Mouse (Mus musculus) liver, adult 2 months (tissue): ENCODE results near the gene Srd5a3. TPM values are rescaled to one million over a fixed set of nuclear protein-coding genes. Genes with fewer than 3 reads are reported as not detected.

Source experiments
- DNase-seq: peaks from one replicate; pipeline ENCODE4 v3.0.0-alpha.2; 2011; ENCODE audit warnings: low read depth, low spot score; ENCODE audit errors: extremely low read depth
- H3K27ac ChIP-seq: fragments of 200-500 bp; replicated peaks from 2 replicates; pipeline ENCODE4 v1.5.1; 2012; ENCODE audit warnings: low read depth, mild to moderate bottlenecking, control low read depth, inconsistent platforms, low read length; ENCODE audit not compliant: insufficient read depth
- H3K27me3 ChIP-seq: fragments of 200-500 bp; 2 replicates; pipeline ENCODE4 v1.6.1; 2012; ENCODE audit warnings: mild to moderate bottlenecking, moderate library complexity, low read length, inconsistent platforms; ENCODE audit not compliant: control insufficient read depth, insufficient read depth
- H3K36me3 ChIP-seq: fragments of 200-500 bp; 2 replicates; pipeline ENCODE4 v1.6.1; 2012; ENCODE audit warnings: low read length, inconsistent platforms; ENCODE audit not compliant: control insufficient read depth, insufficient read depth
- H3K4me1 ChIP-seq: fragments of 200-500 bp; 2 replicates; pipeline ENCODE4 v1.6.1; 2011; ENCODE audit warnings: low read length; ENCODE audit not compliant: control insufficient read depth, insufficient read depth
- H3K4me3 ChIP-seq: fragments of 200-500 bp; 2 replicates; pipeline ENCODE4 v1.5.1; 2011; ENCODE audit warnings: low read depth, mild to moderate bottlenecking, control low read depth, low read length, moderate library complexity; ENCODE audit not compliant: insufficient read depth
- H3K79me2 ChIP-seq: fragments of 200-500 bp; 2 replicates; pipeline ENCODE4 v1.6.1; 2012; ENCODE audit warnings: inconsistent platforms, mild to moderate bottlenecking, low read length, moderate library complexity; ENCODE audit not compliant: control insufficient read depth, insufficient read depth
- H3K9ac ChIP-seq: fragments of 200-500 bp; 2 replicates; pipeline ENCODE4 v1.6.1; 2012; ENCODE audit warnings: low read depth, mild to moderate bottlenecking, control low read depth, inconsistent platforms, low read length
- CTCF ChIP-seq: fragments of 200-500 bp; IDR thresholded peaks from 2 replicates; pipeline ENCODE4 v1.5.1; 2011; ENCODE audit warnings: low read depth, low read length, control low read depth
- POLR2A ChIP-seq: fragments of 200-500 bp; IDR thresholded peaks from 2 replicates; pipeline ENCODE4 v1.6.1; 2011; ENCODE audit warnings: low read length, control low read depth; ENCODE audit not compliant: insufficient read depth; ENCODE audit errors: extremely low read depth
- WGBS: fragments of 180-500 bp; shearing (Covaris S2); methylation state at CpG from one replicate; pipeline ENCODE4 v1.1.7; 2018; 5-methylcytosine and 5-hydroxymethylcytosine counted together
- polyA plus RNA-seq: library from polyadenylated mRNA; depleted of rRNA; stranded (reverse); fragments of >200 nt; gene quantifications from 2 replicates; pipeline ENCODE4 v1.2.3, GENCODE M21; 2012
- total RNA-seq: library from RNA; depleted of rRNA; stranded (reverse); fragments of >200 nt; gene quantifications from 2 replicates; pipeline ENCODE4 v1.2.3, GENCODE M21; 2014

Gene Srd5a3
- total and polyA plus RNA-seq, 2 experiments: 7.8 to 42.4 TPM

GRCm38 (mm10) chr5:76164827-76165226 is 24.8 kb downstream of the Srd5a3 start:
- H3K79me2 ChIP-seq: no peaks in the 10 kb centered on the region
- no peaks in the 10 kb centered on the region for H3K36me3 ChIP-seq
- DNase-seq: no peak
- H3K4me3 ChIP-seq: no peak overlapping the region
- WGBS: 89% methylated on average over 7 of the region's 7 CpGs
- no peak overlapping the region for H3K27ac ChIP-seq
- H3K9ac ChIP-seq: no peak overlapping the region
- no peaks in the 10 kb centered on the region for H3K4me1 ChIP-seq
- H3K27me3 ChIP-seq: no peaks in the 10 kb centered on the region
- TF ChIP-seq POLR2A (no peak), CTCF (no peak)

GRCm38 (mm10) chr5:76170522-76170921 is 30.5 kb downstream of the Srd5a3 start:
- Histone ChIP-seq H3K27ac (no peak overlapping the region), H3K9ac (no peak overlapping the region), H3K4me3 (no peak overlapping the region), H3K27me3 (no peaks in the 10 kb centered on the region), H3K79me2 (no peaks in the 10 kb centered on the region), H3K36me3 (no peaks in the 10 kb centered on the region), H3K4me1 (no peaks in the 10 kb centered on the region)
- no peak for TF ChIP-seq POLR2A
- TF ChIP-seq CTCF: no peak
- no peak for DNase-seq
- WGBS: 78% methylated on average over 4 of the region's 4 CpGs

DNA sequence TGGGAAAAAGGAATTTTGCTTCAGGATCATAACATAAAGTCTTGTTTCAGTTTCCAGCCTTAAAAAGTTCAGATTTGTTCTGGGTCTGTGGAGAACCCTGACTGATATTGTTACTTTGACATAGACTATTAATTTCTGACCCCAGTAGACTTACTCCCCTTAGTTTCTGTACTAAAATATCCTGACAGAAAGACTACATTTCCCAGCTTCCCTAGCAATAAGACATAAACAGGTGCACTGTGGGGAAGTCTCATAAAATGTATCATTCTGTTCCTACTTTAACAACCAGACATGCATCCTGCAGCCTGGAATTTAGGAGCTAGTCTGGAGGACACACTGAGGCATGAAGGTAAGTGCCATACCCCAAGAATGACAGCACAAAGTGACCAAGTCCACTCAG is 31.0 kb downstream of the Srd5a3 start:
- TF ChIP-seq CTCF (no peak), POLR2A (no peak)
- Histone ChIP-seq H3K27ac (no peak overlapping the region), H3K36me3 (no peaks in the 10 kb centered on the region), H3K4me1 (no peaks in the 10 kb centered on the region), H3K4me3 (no peak overlapping the region), H3K27me3 (no peaks in the 10 kb centered on the region), H3K79me2 (no peaks in the 10 kb centered on the region), H3K9ac (no peak overlapping the region)
- no peak for DNase-seq

DNA sequence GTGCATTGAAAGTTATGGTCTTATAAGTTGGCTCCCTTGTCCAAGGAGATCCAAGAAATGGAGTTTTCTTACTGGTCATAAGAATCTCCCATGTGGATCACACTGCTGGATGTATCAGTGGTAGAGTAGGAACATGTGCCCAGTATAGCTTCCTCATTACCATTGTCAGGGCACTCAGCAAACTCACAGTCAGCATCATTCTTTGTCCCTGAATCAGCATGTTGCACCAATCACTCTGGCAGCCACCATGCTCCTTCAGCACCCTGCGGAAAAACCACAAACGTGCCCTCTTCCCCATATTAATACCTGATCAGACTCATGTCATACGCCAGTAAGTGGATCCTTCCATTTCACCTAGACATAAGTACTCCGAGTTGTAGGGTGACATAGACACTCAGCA is 35.0 kb downstream of the Srd5a3 start:
- no peaks in the 10 kb centered on the region for H3K27me3 ChIP-seq
- no peak for DNase-seq
- WGBS: 86% methylated on average over 4 of the region's 4 CpGs

GRCm38 (mm10) chr5:76176411-76176810 is 36.3 kb downstream of the Srd5a3 start:
- Histone ChIP-seq H3K36me3 (no peaks in the 10 kb centered on the region), H3K4me1 (no peaks in the 10 kb centered on the region), H3K4me3 (no peak overlapping the region), H3K27me3 (no peaks in the 10 kb centered on the region), H3K9ac (no peak overlapping the region), H3K79me2 (no peaks in the 10 kb centered on the region), H3K27ac (no peak overlapping the region)
- TF ChIP-seq CTCF: no peak
- no peak for TF ChIP-seq POLR2A
- WGBS: 42% methylated on average over 3 of the region's 3 CpGs
- DNase-seq: no peak

More for the DNA sequence above, 35.0 kb downstream of the Srd5a3 start:
- Histone ChIP-seq H3K9ac (no peak overlapping the region), H3K36me3 (no peaks in the 10 kb centered on the region), H3K27ac (no peak overlapping the region), H3K4me1 (no peaks in the 10 kb centered on the region), H3K79me2 (no peaks in the 10 kb centered on the region), H3K4me3 (no peak overlapping the region)
- TF ChIP-seq CTCF (no peak), POLR2A (no peak)

- no peaks in the 10 kb centered on the region for H3K27me3 ChIP-seq
- no peaks in the 10 kb centered on the region for H3K79me2 ChIP-seq
Observed at GRCm38 (mm10) chr5:76176841-76177240, 36.8 kb downstream of the Srd5a3 start.

More at GRCm38 (mm10) chr5:76176841-76177240, 36.8 kb downstream of the Srd5a3 start:
- no peak for DNase-seq
- H3K9ac ChIP-seq: no peak overlapping the region
- no peak overlapping the region for H3K27ac ChIP-seq
- H3K4me3 ChIP-seq: no peak overlapping the region
- no peaks in the 10 kb centered on the region for H3K4me1 ChIP-seq
- TF ChIP-seq CTCF (no peak), POLR2A (no peak)
- H3K36me3 ChIP-seq: no peaks in the 10 kb centered on the region
- WGBS: 74% methylated on average over 11 of the region's 11 CpGs
